Mouse (Mus musculus) lung, postnatal 36 days (tissue): ENCODE measurements at regions not wholly inside any gene's neighbourhood (a gene's known extent, or its start where the extent isn't known, plus 50 kb on each side); places are given as distances from the start of the nearest gene placed in this dataset.
A peak's percentile ranks its signal among the peaks of the same experiment; 100 is the strongest.

Source experiments
- DNase-seq: peaks from one replicate; pipeline ENCODE4 v3.0.0; 2022; ENCODE audit warnings: mixed read lengths

DNA sequence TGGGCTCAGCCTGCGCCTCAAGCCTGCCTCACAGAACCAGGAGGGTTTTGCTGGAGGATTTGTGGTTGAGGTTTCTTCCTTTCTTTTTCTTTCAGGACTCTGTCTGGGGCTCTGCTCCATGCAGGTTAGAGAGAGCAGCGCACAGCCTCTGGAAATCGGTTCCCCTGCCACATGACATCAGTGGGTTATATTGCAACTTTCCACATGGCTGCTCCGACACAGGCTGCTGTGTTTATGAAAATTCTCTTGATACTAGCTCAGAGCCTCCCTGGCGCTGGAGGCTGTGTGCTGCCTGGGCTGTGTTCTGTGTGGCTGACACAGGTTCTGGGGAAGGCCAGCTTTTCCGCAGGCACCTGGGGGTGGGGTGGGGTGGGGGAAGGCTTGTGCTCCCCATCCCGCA, 178.7 kb upstream of the Gm4791 start:
- no peak for DNase-seq

- no peak for DNase-seq
These were observed 179.2 kb upstream of the Gm4791 start for GRCm38 (mm10) chr9:46819376-46819775.

DNA sequence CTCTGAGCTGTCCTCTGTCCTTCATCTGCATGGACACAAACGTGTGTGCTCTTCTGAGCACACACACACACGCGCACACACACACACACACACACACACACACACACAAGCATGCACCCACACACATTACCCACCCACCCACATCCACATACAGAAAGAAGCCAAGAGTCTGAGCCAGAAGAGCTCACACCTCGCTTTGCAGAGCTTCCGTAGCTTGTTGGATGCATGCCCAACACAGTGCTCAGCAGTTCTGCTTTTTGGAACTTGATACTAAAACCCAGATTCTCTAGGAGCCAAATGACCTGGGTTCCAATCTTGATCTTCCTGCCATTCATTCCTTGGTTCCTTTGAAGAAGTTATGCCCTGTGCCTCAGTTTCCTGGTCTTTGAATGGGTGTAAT, 182.4 kb upstream of the Gm4791 start:
- DNase-seq, result no peak

GRCm38 (mm10) chr9:46814478-46815241, 183.9 kb upstream of the Gm4791 start:
- DNase-seq, result peak; percentile 64

DNA sequence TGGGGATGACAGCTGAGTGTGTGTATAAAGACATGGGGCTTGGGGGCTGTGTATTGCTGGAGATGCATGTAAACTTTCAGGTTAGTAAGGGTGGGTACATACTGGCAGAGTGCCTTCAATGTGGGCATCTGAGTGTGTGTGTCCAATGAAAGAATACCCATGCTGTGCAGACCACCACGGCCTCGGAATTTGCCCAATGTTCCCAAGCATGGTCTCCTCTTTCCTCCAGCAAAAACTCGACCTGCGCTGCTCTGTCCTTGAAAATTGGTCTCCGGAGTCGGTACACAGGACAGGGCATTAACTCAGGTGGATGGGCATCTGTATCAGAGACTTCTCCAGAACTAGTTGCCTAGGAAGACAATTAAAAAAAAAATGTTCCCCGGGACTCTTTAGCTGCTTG, 188.3 kb upstream of the Gm4791 start:
- DNase-seq, result no peak

- no peak for DNase-seq
These were observed 203.1 kb upstream of the Gm4791 start for GRCm38 (mm10) chr9:46795446-46795845.

GRCm38 (mm10) chr9:46789036-46789435, 209.5 kb upstream of the Gm4791 start:
- DNase-seq, result no peak

GRCm38 (mm10) chr9:46788456-46788855, 210.1 kb upstream of the Gm4791 start:
- no peak for DNase-seq

GRCm38 (mm10) chr9:46784355-46784975, 214.1 kb upstream of the Gm4791 start:
- no peak for DNase-seq

DNA sequence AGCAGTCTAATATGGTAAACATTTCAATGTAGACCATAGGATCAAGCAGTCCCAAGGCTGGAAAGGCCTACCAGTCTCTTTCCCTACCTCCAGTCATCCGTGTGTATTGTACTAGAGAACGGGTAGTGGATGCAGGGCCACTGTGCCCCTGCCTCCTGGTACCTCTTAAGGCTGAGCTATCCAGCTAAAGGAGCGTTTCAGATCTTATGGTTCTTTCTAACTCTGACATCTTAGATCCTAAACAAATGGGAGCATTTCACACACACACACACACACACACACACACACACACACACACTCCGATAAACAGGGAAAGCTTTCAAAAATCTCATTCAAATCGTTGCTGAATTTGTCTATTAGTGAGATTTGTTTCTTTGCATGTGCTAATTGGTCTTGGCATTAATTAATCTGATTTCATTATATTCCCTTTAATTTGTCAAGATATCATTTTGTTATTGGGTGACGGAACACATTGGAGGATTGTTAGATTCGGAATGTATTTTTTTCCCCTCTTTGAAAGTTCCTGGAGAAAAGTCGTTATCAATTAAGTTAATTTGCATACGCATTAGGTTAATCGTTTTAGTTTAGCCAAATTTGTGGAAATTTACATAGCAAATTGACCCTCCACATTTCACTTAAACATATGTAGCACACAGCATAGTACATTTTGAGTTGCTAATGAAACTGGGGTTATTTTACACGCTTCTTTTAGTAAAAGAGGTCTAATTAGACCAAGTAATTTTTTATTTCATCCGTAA, 214.8 kb upstream of the Gm4791 start:
- DNase-seq, result no peak

DNA sequence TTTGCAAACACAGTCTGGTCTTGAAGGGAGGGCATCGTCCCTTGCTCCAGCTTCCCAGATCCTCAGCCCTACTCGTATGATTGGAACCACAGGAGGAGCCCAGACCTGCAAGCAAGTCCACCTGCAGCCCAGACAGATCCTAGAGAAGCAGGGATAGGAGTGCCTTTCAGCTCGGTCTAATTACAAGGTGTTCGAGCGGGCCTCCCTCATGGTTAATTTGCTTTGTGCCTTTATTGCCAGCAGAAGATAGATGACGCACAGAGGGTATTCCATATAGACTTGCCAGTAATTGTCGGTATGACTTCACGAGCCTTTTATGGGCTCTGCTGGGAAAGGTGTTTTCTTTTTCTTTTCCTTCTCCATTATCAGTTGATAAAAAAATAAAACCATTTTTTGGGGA, 216.9 kb upstream of the Gm4791 start:
- DNase-seq, result no peak

DNA sequence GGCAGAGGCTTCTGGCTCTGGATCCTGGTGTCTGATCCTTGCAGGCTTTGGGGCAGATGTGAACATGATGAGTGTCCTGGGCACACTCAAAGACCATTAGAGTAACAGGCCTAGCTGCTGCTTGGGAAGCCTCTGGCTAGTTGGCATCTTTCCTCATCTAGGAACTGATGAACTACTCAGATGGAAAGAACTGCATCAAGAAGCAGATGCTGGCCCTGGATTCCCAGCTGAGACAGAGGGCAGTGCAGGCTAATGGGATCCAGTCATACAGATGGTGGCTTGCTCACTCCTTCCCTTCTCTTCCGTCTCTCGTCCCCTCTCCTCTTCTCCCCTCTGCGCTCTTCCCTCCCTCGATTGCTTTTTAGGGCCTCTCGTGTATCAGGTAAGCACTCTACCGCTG, 219.8 kb upstream of the Gm4791 start:
- no peak for DNase-seq

DNA sequence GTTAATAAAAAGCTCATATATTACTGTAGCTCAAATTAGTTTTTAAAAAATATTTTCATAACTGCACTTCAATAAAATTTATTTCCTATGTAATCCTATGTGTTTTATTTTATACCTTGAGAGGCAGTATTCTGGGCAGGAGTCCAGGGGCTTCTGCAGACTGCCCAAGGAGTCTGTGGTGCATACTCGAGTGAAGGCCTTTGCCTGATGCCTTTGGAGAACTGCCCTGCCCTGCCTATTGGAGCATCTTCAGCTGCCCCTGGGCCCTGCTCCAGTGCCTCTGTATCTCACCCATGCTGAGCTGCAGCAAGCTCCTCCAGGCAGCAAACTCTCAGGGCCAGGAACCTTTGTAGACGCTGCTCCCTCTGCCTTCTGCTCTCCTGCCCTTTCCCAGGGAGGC, 223.7 kb upstream of the Gm4791 start:
- no peak for DNase-seq

GRCm38 (mm10) chr9:46760247-46760646, 238.3 kb upstream of the Gm4791 start:
- no peak for DNase-seq

DNA sequence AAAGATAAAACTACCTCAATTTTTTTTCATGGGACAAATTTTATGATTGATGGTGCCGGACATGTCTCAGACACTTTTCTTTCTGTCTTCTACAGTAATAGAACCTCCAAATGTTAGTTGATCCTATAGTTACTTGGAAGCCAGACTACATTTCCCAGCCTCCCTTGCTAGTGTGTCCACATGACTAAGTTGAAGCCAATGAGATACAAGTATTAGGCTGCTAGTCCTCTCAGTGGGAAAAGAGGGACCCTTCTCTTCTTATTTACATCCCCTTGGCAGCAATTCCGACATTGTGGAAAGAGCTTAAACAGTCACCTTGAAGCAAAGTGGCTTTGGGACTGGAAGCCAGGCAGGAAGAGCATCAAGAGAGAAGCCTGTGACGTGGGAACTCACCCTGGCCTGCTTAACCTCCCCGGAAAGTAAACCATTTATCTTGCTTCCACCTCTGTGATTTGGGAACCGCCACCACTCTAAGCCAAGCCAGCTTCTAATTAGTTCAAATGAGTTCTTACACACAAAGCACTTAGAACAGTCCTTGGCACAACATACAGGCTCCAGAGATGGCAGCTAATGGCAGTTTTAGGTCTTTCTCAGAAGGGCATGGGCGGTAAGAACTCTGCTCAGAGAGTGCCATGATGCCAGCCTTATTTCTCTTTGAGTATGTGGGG, 241.4 kb upstream of the Gm4791 start:
- DNase-seq, result no peak

GRCm38 (mm10) chr9:46751981-46752380, 246.6 kb upstream of the Gm4791 start:
- no peak for DNase-seq

DNA sequence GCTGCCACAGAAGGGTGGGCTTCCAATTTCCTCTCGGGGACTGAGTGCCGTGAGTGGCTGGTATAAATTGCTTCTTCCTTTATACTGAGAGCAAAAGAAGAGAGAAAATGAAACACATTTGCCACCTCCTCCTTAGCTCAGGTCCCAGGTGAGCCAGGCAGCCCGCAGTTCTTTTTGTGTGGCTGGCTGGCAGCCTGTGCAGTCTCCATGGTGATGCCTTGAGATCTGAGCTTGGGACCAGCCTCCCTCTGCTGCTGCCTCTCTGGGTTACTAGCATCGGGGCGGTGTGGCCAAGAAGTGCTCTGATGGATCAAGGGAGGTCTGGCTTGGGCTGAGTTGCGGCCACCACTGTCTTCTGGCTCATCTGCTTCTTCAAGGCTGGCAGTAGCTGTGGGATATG, 249.1 kb upstream of the Gm4791 start:
- no peak for DNase-seq

GRCm38 (mm10) chr9:46746266-46746665, 252.3 kb upstream of the Gm4791 start:
- no peak for DNase-seq

DNA sequence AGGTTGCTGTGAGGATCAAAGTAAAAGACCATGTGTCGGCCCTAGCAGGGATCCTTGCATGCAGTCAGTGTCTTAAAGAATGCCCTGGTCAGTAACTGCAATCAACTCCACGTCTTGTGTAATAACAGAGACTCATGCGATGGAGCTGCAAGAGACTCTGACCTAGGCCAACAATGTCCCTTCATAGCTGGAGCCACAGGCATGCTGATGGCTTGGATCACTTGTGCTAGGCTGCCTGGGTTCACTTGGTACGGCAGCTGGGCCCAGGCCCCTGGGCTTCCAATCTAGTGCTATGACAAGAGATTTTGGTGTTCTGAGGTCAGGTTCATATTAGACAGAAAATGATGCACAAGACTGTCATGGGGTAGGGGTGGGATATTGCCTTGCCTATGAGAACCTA, 258.0 kb upstream of the Gm4791 start:
- no peak for DNase-seq

DNA sequence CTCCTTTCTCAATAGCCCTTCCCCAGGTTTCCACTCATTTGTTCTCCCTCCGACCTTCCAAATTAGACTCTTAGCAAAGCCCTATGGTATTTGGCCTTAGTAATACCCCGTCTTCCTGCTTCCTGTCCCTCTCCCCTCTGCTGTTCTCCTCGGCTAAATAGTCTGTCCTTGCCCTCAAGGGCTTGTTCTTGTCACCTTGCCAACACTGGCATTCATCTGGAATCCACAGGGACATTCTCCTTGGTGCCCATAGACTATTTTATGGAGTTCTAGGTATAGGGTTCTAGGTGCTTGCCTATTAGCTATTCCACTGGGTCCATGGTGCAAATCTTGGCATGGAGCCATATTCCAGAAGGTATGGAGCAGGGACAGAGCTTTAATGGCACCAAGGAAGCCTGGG, 259.2 kb upstream of the Gm4791 start:
- no peak for DNase-seq

DNA sequence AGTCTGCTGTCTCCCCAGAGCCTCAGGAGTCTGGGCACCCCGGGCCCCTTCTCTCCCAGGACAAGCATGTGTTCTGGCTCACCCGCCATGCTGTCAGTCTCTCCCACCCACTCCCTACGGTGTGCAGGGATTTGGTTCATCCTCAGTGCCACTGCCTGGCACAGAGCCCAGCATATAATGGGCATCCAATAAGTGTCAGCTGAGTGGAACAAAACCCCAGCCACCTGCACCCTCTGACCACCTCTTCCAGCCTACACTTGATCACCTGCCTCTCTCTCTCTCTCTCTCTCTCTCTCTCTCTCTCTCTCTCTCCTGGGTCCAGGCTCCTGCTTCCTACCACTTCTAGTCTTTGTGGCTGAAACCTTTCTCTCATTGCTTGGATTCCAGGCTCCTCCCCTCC, 259.9 kb upstream of the Gm4791 start:
- no peak for DNase-seq

- no peak for DNase-seq
These were observed 260.5 kb upstream of the Gm4791 start for GRCm38 (mm10) chr9:46738056-46738455.

GRCm38 (mm10) chr9:46737446-46737845, 261.1 kb upstream of the Gm4791 start:
- DNase-seq, result no peak

- no peak for DNase-seq
These were observed 262.3 kb upstream of the Gm4791 start for GRCm38 (mm10) chr9:46736232-46736631.
